Mouse (Mus musculus) myocyte (in vitro differentiated cells): ENCODE measurements around the gene Lrrc8a.

Experiments used
- CEBPB ChIP-seq: IDR thresholded peaks from 2 replicates; pipeline ENCODE4 v1.6.1; 2011; ENCODE audit warnings: mild to moderate bottlenecking, moderate library complexity; ENCODE audit not compliant: poor library complexity, insufficient read depth, severe bottlenecking
- MYOD1 ChIP-seq, 3 experiments: IDR thresholded peaks; one replicate each; pipeline ENCODE4 v1.6.1; 2011; ENCODE audit warnings: control low read depth in 2 of 3, low read depth in 2 of 3, mild to moderate bottlenecking in 2 of 3, moderate library complexity in 1 of 3; ENCODE audit not compliant: insufficient read length in 2 of 3, control insufficient read depth in 1 of 3
- POLR2A ChIP-seq: IDR thresholded peaks from one replicate; pipeline ENCODE4 v1.6.1; 2011; ENCODE audit warnings: low read depth, mild to moderate bottlenecking, control low read depth, moderate library complexity; ENCODE audit not compliant: insufficient read length
- POLR2AphosphoS2 ChIP-seq: IDR thresholded peaks from one replicate; pipeline ENCODE4 v1.6.1; 2011; ENCODE audit warnings: low read depth, control low read depth; ENCODE audit not compliant: insufficient read length
- TCF3 ChIP-seq: IDR thresholded peaks from one replicate; pipeline ENCODE4 v1.6.1; 2011; ENCODE audit warnings: low read depth, control low read depth; ENCODE audit not compliant: insufficient read length
- USF1 ChIP-seq: IDR thresholded peaks from one replicate; pipeline ENCODE4 v1.6.1; 2011; ENCODE audit warnings: low read depth, mild to moderate bottlenecking, control low read depth, moderate library complexity

DNA sequence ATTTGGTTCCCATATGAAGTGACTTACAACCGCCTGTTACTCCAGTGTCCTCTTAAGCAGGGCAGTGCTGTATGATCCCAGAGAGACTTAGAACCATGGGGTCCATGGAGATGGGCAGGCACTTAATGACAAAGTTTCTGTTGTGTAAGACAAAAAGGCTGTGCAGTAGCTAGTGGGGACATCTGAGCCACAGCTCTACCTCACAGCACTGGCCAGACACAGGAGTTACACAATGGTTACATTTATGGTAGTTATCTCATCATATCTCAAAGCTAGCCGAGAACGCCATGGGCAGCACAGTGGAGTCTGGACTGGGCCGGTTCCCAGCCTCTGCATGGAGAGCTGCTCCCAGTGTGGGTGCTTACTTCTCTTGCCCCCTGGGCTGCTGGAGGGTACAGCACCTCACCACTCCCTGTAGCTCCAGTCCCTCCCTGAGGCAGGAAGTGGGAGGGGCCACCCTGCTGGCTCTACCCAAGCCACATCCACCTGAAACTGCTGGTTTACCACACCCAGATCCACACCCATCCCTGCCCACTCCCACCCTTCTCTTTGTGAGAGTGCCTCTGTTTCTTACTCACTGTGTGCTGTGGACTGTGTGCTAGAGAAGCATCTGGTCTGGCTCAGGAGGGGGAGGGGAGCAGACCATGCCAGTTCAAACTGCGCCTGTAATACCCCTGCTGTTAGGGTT is 14.0 kb downstream of the Lrrc8a start:
- TF ChIP-seq POLR2A = no peak
- TF ChIP-seq CEBPB = no peak
- no peak for TF ChIP-seq USF1
- TF ChIP-seq TCF3 = no peak
- TF ChIP-seq POLR2AphosphoS2 = no peak
- TF ChIP-seq MYOD1 (IDR thresholded peaks at IDR 0.05; ENCODE audit: control insufficient read depth in 1 of 3, insufficient read length in 2 of 3, low read depth in 2 of 3) = no peak
